Mouse (Mus musculus) liver, adult 2 months (tissue): ENCODE results near the gene Hs3st6. TPM values are rescaled to one million over a fixed set of nuclear protein-coding genes. Genes with fewer than 3 reads are reported as not detected.

Experiments
- DNase-seq: peaks from one replicate; pipeline ENCODE4 v3.0.0-alpha.2; 2011; ENCODE audit warnings: low read depth, low spot score; ENCODE audit errors: extremely low read depth
- H3K27ac ChIP-seq: fragments of 200-500 bp; replicated peaks from 2 replicates; pipeline ENCODE4 v1.5.1; 2012; ENCODE audit warnings: low read depth, mild to moderate bottlenecking, control low read depth, inconsistent platforms, low read length; ENCODE audit not compliant: insufficient read depth
- H3K27me3 ChIP-seq: fragments of 200-500 bp; 2 replicates; pipeline ENCODE4 v1.6.1; 2012; ENCODE audit warnings: mild to moderate bottlenecking, moderate library complexity, low read length, inconsistent platforms; ENCODE audit not compliant: control insufficient read depth, insufficient read depth
- H3K36me3 ChIP-seq: fragments of 200-500 bp; 2 replicates; pipeline ENCODE4 v1.6.1; 2012; ENCODE audit warnings: low read length, inconsistent platforms; ENCODE audit not compliant: control insufficient read depth, insufficient read depth
- H3K4me1 ChIP-seq: fragments of 200-500 bp; 2 replicates; pipeline ENCODE4 v1.6.1; 2011; ENCODE audit warnings: low read length; ENCODE audit not compliant: control insufficient read depth, insufficient read depth
- H3K4me3 ChIP-seq: fragments of 200-500 bp; 2 replicates; pipeline ENCODE4 v1.5.1; 2011; ENCODE audit warnings: low read depth, mild to moderate bottlenecking, control low read depth, low read length, moderate library complexity; ENCODE audit not compliant: insufficient read depth
- H3K79me2 ChIP-seq: fragments of 200-500 bp; 2 replicates; pipeline ENCODE4 v1.6.1; 2012; ENCODE audit warnings: inconsistent platforms, mild to moderate bottlenecking, low read length, moderate library complexity; ENCODE audit not compliant: control insufficient read depth, insufficient read depth
- H3K9ac ChIP-seq: fragments of 200-500 bp; 2 replicates; pipeline ENCODE4 v1.6.1; 2012; ENCODE audit warnings: low read depth, mild to moderate bottlenecking, control low read depth, inconsistent platforms, low read length
- CTCF ChIP-seq: fragments of 200-500 bp; IDR thresholded peaks from 2 replicates; pipeline ENCODE4 v1.5.1; 2011; ENCODE audit warnings: low read depth, low read length, control low read depth
- POLR2A ChIP-seq: fragments of 200-500 bp; IDR thresholded peaks from 2 replicates; pipeline ENCODE4 v1.6.1; 2011; ENCODE audit warnings: low read length, control low read depth; ENCODE audit not compliant: insufficient read depth; ENCODE audit errors: extremely low read depth
- WGBS: fragments of 180-500 bp; shearing (Covaris S2); methylation state at CpG from one replicate; pipeline ENCODE4 v1.1.7; 2018; 5-methylcytosine and 5-hydroxymethylcytosine counted together
- polyA plus RNA-seq: library from polyadenylated mRNA; depleted of rRNA; stranded (reverse); fragments of >200 nt; gene quantifications from 2 replicates; pipeline ENCODE4 v1.2.3, GENCODE M21; 2012; rRNA removed
- total RNA-seq: library from RNA; depleted of rRNA; stranded (reverse); fragments of >200 nt; gene quantifications from 2 replicates; pipeline ENCODE4 v1.2.3, GENCODE M21; 2014; rRNA removed

The Hs3st6 gene
- total and polyA plus RNA-seq, 2 experiments: 0.74 to 3.9 TPM

DNA sequence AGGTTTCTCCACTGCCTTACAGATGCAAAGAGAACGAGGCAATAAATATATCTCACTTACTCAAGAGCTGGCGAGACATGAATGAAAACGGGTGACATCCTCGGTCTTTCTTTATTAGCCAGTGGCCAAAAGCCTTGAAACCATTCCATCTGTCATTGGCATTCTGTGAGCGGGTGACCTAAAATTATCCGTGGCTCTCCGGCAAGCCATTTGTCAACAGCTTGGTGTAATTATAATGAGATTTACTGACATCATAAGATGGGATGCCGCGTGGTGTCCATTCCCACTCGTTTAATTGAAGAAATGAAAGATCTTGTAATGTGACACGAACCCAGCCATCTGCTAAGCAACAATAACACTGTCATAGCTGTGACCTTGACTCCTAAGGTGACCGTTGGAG, 42.0 kb downstream of the Hs3st6 start:
- Histone ChIP-seq H3K27me3 (no peaks in the 10 kb centered on the region), H3K27ac (no peak overlapping the region), H3K36me3 (no peaks in the 10 kb centered on the region), H3K4me3 (no peak overlapping the region), H3K9ac (no peak overlapping the region), H3K4me1 (no peaks in the 10 kb centered on the region), H3K79me2 (no peaks in the 10 kb centered on the region)
- 82% methylated on average over 12 of the region's 12 CpGs for WGBS
- no peak for DNase-seq
- TF ChIP-seq POLR2A: no peak

DNA sequence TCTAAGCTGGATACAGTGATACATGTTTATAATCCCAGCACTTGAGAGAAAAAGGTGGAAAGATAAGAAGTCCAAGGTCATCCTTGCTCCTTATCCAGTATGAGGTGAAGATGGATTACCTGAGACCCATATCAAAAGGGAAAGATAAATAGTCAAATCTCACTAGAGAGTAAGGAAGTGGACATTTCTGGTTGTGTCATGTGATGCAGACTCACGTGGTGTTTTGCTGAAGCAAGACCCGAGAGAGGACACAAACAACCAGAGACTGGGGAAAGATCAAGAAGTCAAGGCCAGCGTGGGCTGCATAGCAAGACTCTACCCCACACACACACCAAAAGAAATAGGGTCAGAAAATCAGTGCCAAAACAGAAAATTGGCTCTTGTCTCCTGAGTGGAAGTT, 44.2 kb downstream of the Hs3st6 start:
- WGBS: 38% methylated on average over 3 of the region's 3 CpGs

DNA sequence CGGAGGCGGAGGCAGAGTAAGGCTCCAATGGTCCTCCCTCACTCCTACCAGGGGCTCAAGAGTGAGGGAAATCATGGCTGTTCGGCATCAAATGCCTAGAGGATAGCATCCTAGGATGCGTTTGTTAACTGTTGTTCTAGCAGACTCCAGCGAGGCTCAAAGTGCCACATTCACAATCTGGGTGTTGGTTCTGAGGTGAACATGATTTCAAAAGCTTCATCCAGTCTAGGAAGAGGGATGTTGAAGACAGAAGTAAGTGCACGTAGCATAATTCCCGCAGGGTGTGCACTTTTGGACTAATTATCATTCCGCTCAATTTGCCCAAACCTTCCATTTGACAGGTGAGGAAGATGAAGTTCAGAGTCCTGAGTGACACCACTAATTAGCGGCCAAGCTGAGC, 45.4 kb downstream of the Hs3st6 start:
- Histone ChIP-seq H3K4me1 (no peaks in the 10 kb centered on the region), H3K9ac (no peak overlapping the region), H3K4me3 (no peak overlapping the region), H3K36me3 (no peaks in the 10 kb centered on the region), H3K79me2 (no peaks in the 10 kb centered on the region), H3K27ac (no peak overlapping the region), H3K27me3 (no peaks in the 10 kb centered on the region)
- TF ChIP-seq CTCF (no peak), POLR2A (no peak)
- WGBS: 79% methylated on average over 9 of the region's 9 CpGs
- no peak for DNase-seq

More for the DNA sequence above, 44.2 kb downstream of the Hs3st6 start:
- no peaks in the 10 kb centered on the region for H3K27me3 ChIP-seq
- H3K9ac ChIP-seq: no peak overlapping the region
- TF ChIP-seq CTCF (no peak), POLR2A (no peak)
- H3K4me1 ChIP-seq: no peaks in the 10 kb centered on the region
- no peak overlapping the region for H3K4me3 ChIP-seq
- no peak for DNase-seq
- H3K27ac ChIP-seq: no peak overlapping the region
- no peaks in the 10 kb centered on the region for H3K36me3 ChIP-seq
- H3K79me2 ChIP-seq: no peaks in the 10 kb centered on the region

DNA sequence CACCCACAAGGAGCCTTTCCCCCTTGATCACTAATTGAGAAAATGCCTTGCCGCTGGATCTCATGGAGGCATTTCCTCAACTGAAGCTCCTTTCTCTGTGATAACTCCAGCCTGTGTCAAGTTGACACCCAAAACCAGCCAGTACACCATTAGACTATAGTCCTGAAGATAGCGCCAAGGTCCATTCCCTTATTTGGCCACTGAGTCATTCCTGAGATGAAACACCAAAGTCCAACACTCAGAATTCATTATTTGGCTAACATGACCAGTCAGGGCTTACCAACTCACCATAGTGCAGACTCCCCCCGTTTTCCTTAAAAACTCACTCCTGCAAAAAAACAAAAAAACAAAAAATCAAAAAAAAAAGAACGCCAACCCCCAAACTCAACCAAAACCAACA, 46.7 kb downstream of the Hs3st6 start:
- TF ChIP-seq CTCF (no peak), POLR2A (no peak)
- Histone ChIP-seq H3K27me3 (no peaks in the 10 kb centered on the region), H3K9ac (no peak overlapping the region), H3K79me2 (no peaks in the 10 kb centered on the region), H3K27ac (no peak overlapping the region), H3K4me1 (no peaks in the 10 kb centered on the region), H3K36me3 (no peaks in the 10 kb centered on the region), H3K4me3 (no peak overlapping the region)
- DNase-seq: peak; percentile 83
- WGBS: 57% methylated on average over 4 of the region's 4 CpGs

DNA sequence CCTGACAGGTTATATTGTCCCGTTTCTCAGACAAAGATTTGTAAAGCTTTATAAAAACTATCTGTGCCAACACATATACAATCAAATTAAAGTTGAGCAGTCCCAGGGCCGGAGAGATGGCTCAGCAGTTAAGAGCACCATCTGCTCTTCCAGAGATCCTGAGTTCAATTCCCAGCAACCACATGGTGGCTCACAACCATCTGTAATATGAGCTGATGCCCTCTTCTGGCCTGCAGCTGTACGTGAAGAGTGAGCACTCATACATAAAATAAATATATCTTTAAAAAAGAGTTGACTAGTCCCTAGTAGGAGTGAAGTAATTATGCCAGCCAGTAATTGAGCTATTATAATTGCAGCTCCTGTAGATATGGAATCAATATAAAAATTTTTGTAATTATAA, 47.7 kb downstream of the Hs3st6 start:
- H3K9ac ChIP-seq: no peak overlapping the region
- TF ChIP-seq POLR2A: no peak
- no peak for TF ChIP-seq CTCF
- no peak overlapping the region for H3K4me3 ChIP-seq
- H3K4me1 ChIP-seq: 0 out of 2 replicates have a peak, but pooled peaks cover 1% of the 10 kb centered on the region
- 86% methylated on average over 3 of the region's 3 CpGs for WGBS
- no peaks in the 10 kb centered on the region for H3K36me3 ChIP-seq
- H3K79me2 ChIP-seq: no peaks in the 10 kb centered on the region
- DNase-seq: no peak
- no peak overlapping the region for H3K27ac ChIP-seq
- H3K27me3 ChIP-seq: no peaks in the 10 kb centered on the region

DNA sequence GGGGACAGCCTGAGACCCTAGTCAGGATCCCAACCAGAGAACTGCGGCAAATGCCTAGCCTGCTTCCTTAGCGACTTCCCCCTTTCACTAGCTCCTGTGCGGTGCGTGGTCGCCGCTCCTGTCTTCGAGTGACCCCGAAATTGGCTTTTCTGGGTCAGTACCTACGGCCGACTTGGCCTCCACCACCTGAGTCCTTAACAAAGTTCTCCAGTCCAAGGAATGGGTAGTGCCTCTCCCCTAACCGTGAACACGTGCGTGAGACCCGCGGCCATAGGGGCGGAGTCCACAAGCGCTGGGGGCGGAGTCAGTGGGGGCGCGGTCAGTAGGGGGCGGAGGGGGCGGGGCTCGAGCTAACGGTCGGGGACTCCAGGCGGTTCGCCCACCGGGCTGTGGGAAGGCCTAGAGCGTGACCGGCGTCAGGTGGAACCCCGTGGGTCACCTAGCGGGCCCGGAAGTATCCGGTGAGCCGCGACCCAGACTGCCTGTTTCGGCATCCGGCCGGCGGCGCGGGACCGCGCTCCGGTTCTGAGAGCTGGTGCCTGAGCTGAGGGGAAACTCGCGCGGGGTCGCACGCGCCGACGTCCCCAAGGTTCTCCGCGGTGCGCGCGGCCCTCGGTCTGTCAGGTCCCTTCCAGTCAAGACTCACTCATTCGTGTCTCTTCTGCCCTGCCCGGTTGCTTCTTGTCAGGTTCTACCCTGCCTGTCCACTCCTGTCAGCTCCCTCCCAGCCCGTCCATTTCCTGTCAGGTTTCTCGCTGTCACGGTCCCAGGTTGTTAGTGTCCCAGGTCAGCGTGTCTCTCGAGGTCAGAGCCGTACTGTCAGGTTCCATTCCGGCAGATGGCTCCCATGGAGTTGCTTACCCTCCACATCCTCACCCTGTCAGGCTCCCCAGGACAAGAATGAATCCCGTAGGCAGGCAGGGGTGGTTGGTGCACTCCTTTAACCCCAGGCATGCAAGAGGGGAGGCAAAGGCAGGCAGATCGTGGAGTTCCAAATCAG, 51.5 kb downstream of the Hs3st6 start, which contains the start of gene Meiob:
Meiob (plus strand) TSS at position 338 of the 1,000 bp plus-strand sequence.
- Histone ChIP-seq H3K36me3 (no peaks in the 10 kb centered on the region), H3K4me1 (0 out of 2 replicates have a peak, but pooled peaks cover 1% of the 10 kb centered on the region), H3K9ac (peak within 1 kb of the TSS; percentile 84), H3K27me3 (no peaks in the 10 kb centered on the region), H3K4me3 (peak within 1 kb of the TSS; percentile 71), H3K27ac (peak within 1 kb of the TSS; percentile 78), H3K79me2 (no peaks in the 10 kb centered on the region)
- TF ChIP-seq POLR2A (peak; percentile 55; the same call in 1 of the 2 replicates), CTCF (no peak)
- under 1% methylated on average over 71 of the region's 71 CpGs for WGBS
- peak; percentile 77 for DNase-seq

Other genes with a start within 250 kb of the Hs3st6 start
- 13.4 and 14.4 TPM in 2 replicates for gene Traf7, start 225.1 kb upstream of the Hs3st6 start, total RNA-seq
- 25.3 and 47.5 TPM in 2 replicates for gene Traf7, start 225.1 kb upstream of the Hs3st6 start, polyA plus RNA-seq
- gene Rab26, start 218.8 kb upstream of the Hs3st6 start, total RNA-seq: 0.13 and 0.37 TPM in 2 replicates
- gene Rab26, start 218.8 kb upstream of the Hs3st6 start, polyA plus RNA-seq: 0.15 and 0.40 TPM in 2 replicates
- gene Pkd1, start 203.2 kb upstream of the Hs3st6 start, total RNA-seq: 9.9 and 11.4 TPM in 2 replicates
- gene Pkd1, start 203.2 kb upstream of the Hs3st6 start, polyA plus RNA-seq: 14.7 and 17.4 TPM in 2 replicates
- gene Tsc2, start 120.4 kb upstream of the Hs3st6 start, total RNA-seq: 19.5 and 27.9 TPM in 2 replicates
- gene Tsc2, start 120.4 kb upstream of the Hs3st6 start, polyA plus RNA-seq: 63.4 and 79.3 TPM in 2 replicates
- gene Nthl1, start 120.3 kb upstream of the Hs3st6 start, total RNA-seq: 8.1 and 9.7 TPM in 2 replicates
- 11.3 and 11.5 TPM in 2 replicates for gene Nthl1, start 120.3 kb upstream of the Hs3st6 start, polyA plus RNA-seq
- gene Slc9a3r2, start 102.7 kb upstream of the Hs3st6 start, total RNA-seq: 8.8 and 13.6 TPM in 2 replicates
- gene Slc9a3r2, start 102.7 kb upstream of the Hs3st6 start, polyA plus RNA-seq: 24.9 and 31.5 TPM in 2 replicates
- not detected in 2 replicates for gene Npw, start 94.5 kb upstream of the Hs3st6 start, total RNA-seq
- gene Npw, start 94.5 kb upstream of the Hs3st6 start, polyA plus RNA-seq: not detected in 2 replicates
- 11.1 and 16.0 TPM in 2 replicates for gene Zfp598, start 83.3 kb upstream of the Hs3st6 start, total RNA-seq
- 67.8 and 106 TPM in 2 replicates for gene Zfp598, start 83.3 kb upstream of the Hs3st6 start, polyA plus RNA-seq
- gene Syngr3, start 63.0 kb upstream of the Hs3st6 start, total RNA-seq: 0.09 and 0.13 TPM in 2 replicates
- 0.10 TPM in 2 replicates for gene Syngr3, start 63.0 kb upstream of the Hs3st6 start, polyA plus RNA-seq
- 32.6 and 38.2 TPM in 2 replicates for gene Gfer, start 56.8 kb upstream of the Hs3st6 start, total RNA-seq
- gene Gfer, start 56.8 kb upstream of the Hs3st6 start, polyA plus RNA-seq: 49.8 and 51.9 TPM in 2 replicates
- 0.37 and 0.40 TPM in 2 replicates for gene Noxo1, start 56.8 kb upstream of the Hs3st6 start, total RNA-seq
- gene Noxo1, start 56.8 kb upstream of the Hs3st6 start, polyA plus RNA-seq: 2.7 TPM in 2 replicates
- gene Tbl3, start 45.3 kb upstream of the Hs3st6 start, total RNA-seq: 14.2 and 17.8 TPM in 2 replicates
- 29.4 and 37.9 TPM in 2 replicates for gene Tbl3, start 45.3 kb upstream of the Hs3st6 start, polyA plus RNA-seq
- not detected in 2 replicates for gene Rnf151, start 34.9 kb upstream of the Hs3st6 start, total RNA-seq
- 0.19 TPM in 1 of 2 replicates, not detected in the other for gene Rnf151, start 34.9 kb upstream of the Hs3st6 start, polyA plus RNA-seq
- 802 and 1,081 TPM in 2 replicates for gene Rps2, start 34.9 kb upstream of the Hs3st6 start, total RNA-seq
- 2,199 and 2,424 TPM in 2 replicates for gene Rps2, start 34.9 kb upstream of the Hs3st6 start, polyA plus RNA-seq
- gene Ndufb10, start 28.5 kb upstream of the Hs3st6 start, total RNA-seq: 290 TPM in 2 replicates
- 265 and 300 TPM in 2 replicates for gene Ndufb10, start 28.5 kb upstream of the Hs3st6 start, polyA plus RNA-seq
- gene Rpl3l, start 25.2 kb upstream of the Hs3st6 start, total RNA-seq: 0.46 TPM in 1 of 2 replicates, not detected in the other
- not detected in 2 replicates for gene Rpl3l, start 25.2 kb upstream of the Hs3st6 start, polyA plus RNA-seq
- gene Msrb1, start 16.3 kb upstream of the Hs3st6 start, total RNA-seq: 184 and 192 TPM in 2 replicates
- gene Msrb1, start 16.3 kb upstream of the Hs3st6 start, polyA plus RNA-seq: 447 and 506 TPM in 2 replicates
- gene Meiob, start 51.3 kb downstream of the Hs3st6 start, total RNA-seq: 4.9 and 6.7 TPM in 2 replicates
- gene Meiob, start 51.3 kb downstream of the Hs3st6 start, polyA plus RNA-seq: 0.59 and 0.75 TPM in 2 replicates
- 855 and 1,003 TPM in 2 replicates for gene Hagh, start 87.2 kb downstream of the Hs3st6 start, total RNA-seq
- 900 and 1,325 TPM in 2 replicates for gene Hagh, start 87.2 kb downstream of the Hs3st6 start, polyA plus RNA-seq
- 49.5 and 61.3 TPM in 2 replicates for gene Fahd1, start 97.4 kb downstream of the Hs3st6 start, total RNA-seq
- 55.7 and 61.8 TPM in 2 replicates for gene Fahd1, start 97.4 kb downstream of the Hs3st6 start, polyA plus RNA-seq
- 112 and 127 TPM in 2 replicates for gene Igfals, start 113.0 kb downstream of the Hs3st6 start, total RNA-seq
- gene Igfals, start 113.0 kb downstream of the Hs3st6 start, polyA plus RNA-seq: 369 and 402 TPM in 2 replicates
- gene Nubp2, start 133.4 kb downstream of the Hs3st6 start, total RNA-seq: 16.2 and 24.7 TPM in 2 replicates
- gene Nubp2, start 133.4 kb downstream of the Hs3st6 start, polyA plus RNA-seq: 30.2 and 33.0 TPM in 2 replicates
- gene Spsb3, start 133.7 kb downstream of the Hs3st6 start, total RNA-seq: 8.7 and 14.8 TPM in 2 replicates
- gene Spsb3, start 133.7 kb downstream of the Hs3st6 start, polyA plus RNA-seq: 37.5 and 42.4 TPM in 2 replicates
- gene Eme2, start 142.1 kb downstream of the Hs3st6 start, total RNA-seq: 19.5 and 20.5 TPM in 2 replicates
- gene Eme2, start 142.1 kb downstream of the Hs3st6 start, polyA plus RNA-seq: 21.0 and 31.2 TPM in 2 replicates
- 47.5 and 53.7 TPM in 2 replicates for gene Mrps34, start 142.1 kb downstream of the Hs3st6 start, total RNA-seq
- 124 and 149 TPM in 2 replicates for gene Mrps34, start 142.1 kb downstream of the Hs3st6 start, polyA plus RNA-seq
- gene Nme3, start 143.5 kb downstream of the Hs3st6 start, total RNA-seq: 46.6 and 49.1 TPM in 2 replicates
- 69.7 and 72.3 TPM in 2 replicates for gene Nme3, start 143.5 kb downstream of the Hs3st6 start, polyA plus RNA-seq
- 11.7 and 16.1 TPM in 2 replicates for gene Mapk8ip3, start 184.0 kb downstream of the Hs3st6 start, total RNA-seq
- 23.2 and 51.4 TPM in 2 replicates for gene Mapk8ip3, start 184.0 kb downstream of the Hs3st6 start, polyA plus RNA-seq
- gene Jpt2, start 207.7 kb downstream of the Hs3st6 start, total RNA-seq: 29.0 and 34.3 TPM in 2 replicates
- 12.1 and 12.2 TPM in 2 replicates for gene Jpt2, start 207.7 kb downstream of the Hs3st6 start, polyA plus RNA-seq